Mouse (Mus musculus): ENCODE data around the gene Bcas2.

- no peak for TF ChIP-seq TAL1 (IDR thresholded peaks at IDR 0.05; ENCODE audit: low read length)
- TF ChIP-seq GATA1 (IDR thresholded peaks at IDR 0.05; ENCODE audit: low read length), result no peak
Measured at GRCm38 (mm10) chr3:103141287-103141686, 30.2 kb upstream of the Bcas2 start.

All from erythroblast, embryonic 14.5 days (primary cell).